Comparison of ENCODE assay signal across 7 mouse cellular contexts in the genomic region with DNA sequence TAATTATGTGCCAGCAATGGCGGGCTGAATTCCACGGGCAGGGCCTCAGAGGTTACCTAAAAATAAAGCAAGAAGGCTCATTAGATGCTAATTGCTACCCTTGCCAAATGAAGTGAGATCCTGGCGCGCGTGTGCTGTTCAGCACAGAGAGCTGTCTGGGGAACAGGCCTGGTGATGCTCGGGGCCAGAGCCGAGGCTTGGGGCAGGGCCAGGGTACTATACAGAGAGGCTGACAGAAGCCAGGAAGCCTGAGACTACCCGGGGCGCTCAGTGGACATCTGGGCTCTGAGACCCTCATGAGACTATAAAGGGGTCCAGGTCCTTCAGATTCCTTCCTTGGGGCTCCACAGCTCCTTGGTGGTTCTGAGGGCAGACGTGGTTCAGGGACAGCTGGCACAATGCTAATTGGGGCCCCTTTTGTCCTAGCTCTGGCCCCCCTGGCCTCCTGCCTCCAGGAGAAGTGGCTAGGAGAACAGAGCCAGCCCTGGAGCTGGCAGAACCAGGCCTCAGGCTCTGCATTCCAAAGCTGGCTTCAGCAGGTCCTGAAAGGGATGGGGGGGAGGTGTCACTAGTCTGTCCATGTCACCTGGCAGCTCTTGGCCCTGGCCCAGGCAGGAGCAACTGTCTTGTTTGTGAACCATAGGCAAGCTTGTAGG.
A peak's percentile ranks its signal among the peaks of the same experiment; 100 is the strongest.
DNase-seq lines count a peak whose midpoint lies in the region; TF ChIP-seq lines count a peak whose summit lies in the region.

No protein-coding gene starts in this region.

- WGBS in heart, adult 2 months, result 15% methylated on average over 10 of the region's 10 CpGs
- 55% methylated on average over 10 of the region's 10 CpGs for WGBS in midbrain, embryonic 10.5 days

- H3K36me3 ChIP-seq in heart, adult 2 months (ENCODE audit: control insufficient read depth, insufficient read depth, low read length), result no peaks in the 10 kb centered on the region
- no peaks in the 10 kb centered on the region for H3K36me3 ChIP-seq in midbrain, embryonic 10.5 days

- no peaks in the 10 kb centered on the region for H3K4me1 ChIP-seq in heart, adult 2 months (ENCODE audit: control insufficient read depth, insufficient read depth, low read length)
- H3K4me1 ChIP-seq in midbrain, embryonic 10.5 days, result peaks cover 28% of the 10 kb centered on the region

- peak overlapping the region; percentile 54 for H3K27ac ChIP-seq in heart, adult 2 months
- H3K27ac ChIP-seq in midbrain, embryonic 10.5 days (replicated peaks), result peak overlapping the region; percentile 81

- intact Hi-C loops in heart, adult 2 months (cut with DNase I), result no loop called here

- DNase-seq in brain, embryonic 14.5 days (ENCODE audit: low read depth), result peak; percentile 96
- DNase-seq in cerebellum, postnatal 14 days, result peak; percentile 78 to 86
- peak; percentile 49 to 75 for DNase-seq in heart, adult 2 months
- DNase-seq in layer of hippocampus, adult 9-10 months (ENCODE audit: low spot score), result peak; percentile 11
- DNase-seq in midbrain, embryonic 10.5 days (ENCODE audit: low spot score), result no peak
- DNase-seq in yolk sac, embryonic 10.5 days (ENCODE audit: low spot score), result no peak
- no peak for DNase-seq in adipocyte (ENCODE audit: low spot score)

- H3K79me2 ChIP-seq in heart, adult 2 months (replicated peaks; ENCODE audit: control insufficient read depth, insufficient read depth, low read length), result no peaks in the 10 kb centered on the region

- H3K4me3 ChIP-seq in heart, adult 2 months, result no peak overlapping the region
- H3K4me3 ChIP-seq in midbrain, embryonic 10.5 days, result no peak overlapping the region

- TF ChIP-seq EP300 in heart, adult 2 months (IDR thresholded peaks at IDR 0.05; ENCODE audit: insufficient read depth, low read depth, low read length), result no peak

- no peak for TF ChIP-seq POLR2A in brain, embryonic 14.5 days (IDR thresholded peaks at IDR 0.05; ENCODE audit: borderline replicate concordance, extremely low read depth, insufficient read depth, insufficient read length, poor library complexity, severe bottlenecking)
- TF ChIP-seq POLR2A in heart, adult 2 months (IDR thresholded peaks at IDR 0.05; ENCODE audit: insufficient read depth, low read depth, low read length), result no peak

- H3K9ac ChIP-seq in heart, adult 2 months (ENCODE audit: low read depth, low read length), result no peak overlapping the region

- TF ChIP-seq CTCF in brain, embryonic 14.5 days (IDR thresholded peaks at IDR 0.05; ENCODE audit: borderline replicate concordance, extremely low read depth, insufficient read depth, insufficient read length), result no peak
- TF ChIP-seq CTCF in heart, adult 2 months (IDR thresholded peaks at IDR 0.05), result no peak

- peaks cover 5% of the 10 kb centered on the region for H3K9me3 ChIP-seq in midbrain, embryonic 10.5 days (replicated peaks)

- H3K27me3 ChIP-seq in heart, adult 2 months (ENCODE audit: control insufficient read depth, insufficient read depth, low read length), result no peaks in the 10 kb centered on the region
- peaks cover 4% of the 10 kb centered on the region; the same call in 1 of the 2 replicates for H3K27me3 ChIP-seq in midbrain, embryonic 10.5 days (ENCODE audit: low read depth, poor library complexity, severe bottlenecking)

Comparison
In these comparisons a context has a peak if more than half of its experiments do, and no peak if none do; other contexts are left out.
1. DNase-seq: peak in brain, embryonic 14.5 days (single experiment), cerebellum, postnatal 14 days (2 of 2), heart, adult 2 months (2 of 2) and layer of hippocampus, adult 9-10 months (single experiment); none in midbrain, embryonic 10.5 days (single experiment), yolk sac, embryonic 10.5 days (single experiment) and adipocyte (single experiment).